Mouse (Mus musculus) cerebellum, adult 2 months (tissue): ENCODE results near the gene Bod1l. TPM values are rescaled to one million over a fixed set of nuclear protein-coding genes. Genes with fewer than 3 reads are reported as not detected.

Experiments
- DNase-seq, 2 experiments: peaks; one replicate each; pipeline ENCODE4 v3.0.0; 2021
- H3K27ac ChIP-seq: fragments of 200-500 bp; 2 replicates; pipeline ENCODE4 v1.5.1; 2012; ENCODE audit warnings: low read length, control low read depth, inconsistent platforms; ENCODE audit not compliant: insufficient read depth
- H3K27me3 ChIP-seq: fragments of 200-500 bp; 2 replicates; pipeline ENCODE4 v1.6.1; 2012; ENCODE audit warnings: inconsistent platforms, mild to moderate bottlenecking, low read length, moderate library complexity; ENCODE audit not compliant: control insufficient read depth, insufficient read depth
- H3K4me1 ChIP-seq: fragments of 200-500 bp; 2 replicates; pipeline ENCODE4 v1.6.1; 2011; ENCODE audit warnings: low read length; ENCODE audit not compliant: control insufficient read depth, insufficient read depth
- H3K4me3 ChIP-seq: fragments of 200-500 bp; replicated peaks from 2 replicates; pipeline ENCODE3; 2011; ENCODE audit warnings: mild to moderate bottlenecking, low read depth, low read length, control low read depth; ENCODE audit not compliant: insufficient read depth
- CTCF ChIP-seq: fragments of 200-500 bp; IDR thresholded peaks from 2 replicates; pipeline ENCODE4 v1.5.1; 2011; ENCODE audit warnings: low read depth, mild to moderate bottlenecking, control low read depth, low read length, moderate library complexity, borderline replicate concordance; ENCODE audit not compliant: insufficient read depth
- POLR2A ChIP-seq: fragments of 200-500 bp; IDR thresholded peaks from 2 replicates; pipeline ENCODE4 v1.6.1; 2011; ENCODE audit warnings: low read length, control low read depth, borderline replicate concordance; ENCODE audit not compliant: insufficient read depth
- WGBS: fragments of 180-500 bp; shearing (Covaris S2); methylation state at CpG from one replicate; pipeline ENCODE4 v1.1.7; 2018; 5-methylcytosine and 5-hydroxymethylcytosine counted together
- polyA plus RNA-seq: library from polyadenylated mRNA; depleted of rRNA; stranded (reverse); fragments of >200 nt; gene quantifications from 2 replicates; pipeline ENCODE4 v1.2.3, GENCODE M21; 2012

Gene Bod1l
- polyA plus RNA-seq, 1 experiment: 20.2 TPM

GRCm38 (mm10) chr5:41855781-41856180 is 11.7 kb upstream of the Bod1l start:
- DNase-seq: no peak
- Histone ChIP-seq H3K27ac (no peak overlapping the region), H3K27me3 (no peaks in the 10 kb centered on the region), H3K4me3 (no peak overlapping the region), H3K4me1 (no peaks in the 10 kb centered on the region)
- 86% methylated on average over 2 of the region's 2 CpGs for WGBS
- no peak for TF ChIP-seq POLR2A
- no peak for TF ChIP-seq CTCF

GRCm38 (mm10) chr5:41845558-41845937 is 1.4 kb upstream of the Bod1l start:
- Histone ChIP-seq H3K4me3 (peak overlapping the region; percentile 36), H3K4me1 (peaks cover 4% of the 10 kb centered on the region), H3K27ac (no peak overlapping the region), H3K27me3 (no peaks in the 10 kb centered on the region)
- no peak for DNase-seq
- WGBS: 48% methylated on average over 2 of the region's 2 CpGs
- no peak for TF ChIP-seq POLR2A
- no peak for TF ChIP-seq CTCF

- no peak overlapping the region for H3K27ac ChIP-seq
- DNase-seq: peak; percentile 32 to 34
- H3K4me1 ChIP-seq: peaks cover 4% of the 10 kb centered on the region
- TF ChIP-seq CTCF (no peak), POLR2A (no peak)
- H3K4me3 ChIP-seq: peak overlapping the region; percentile 55
- 14% methylated on average over 16 of the region's 16 CpGs for WGBS
- H3K27me3 ChIP-seq: no peaks in the 10 kb centered on the region
Observed at GRCm38 (mm10) chr5:41844820-41845557, 874 bp upstream of the Bod1l start.

GRCm38 (mm10) chr5:41843419-41844146 is 532 bp downstream of the Bod1l start:
- no peak for TF ChIP-seq POLR2A
- TF ChIP-seq CTCF: no peak
- peak; percentile 8 to 13 for DNase-seq
- H3K4me3 ChIP-seq: peak overlapping the region; percentile 65
- H3K27me3 ChIP-seq: no peaks in the 10 kb centered on the region
- WGBS: under 1% methylated on average over 46 of the region's 46 CpGs
- peaks cover 4% of the 10 kb centered on the region for H3K4me1 ChIP-seq
- peak overlapping the region; percentile 44 for H3K27ac ChIP-seq

- H3K4me3 ChIP-seq: peak overlapping the region; percentile 7
- TF ChIP-seq POLR2A (no peak), CTCF (no peak)
- H3K4me1 ChIP-seq: peaks cover 4% of the 10 kb centered on the region
- H3K27me3 ChIP-seq: no peaks in the 10 kb centered on the region
- WGBS: 8% methylated on average over 5 of the region's 5 CpGs
- no peak overlapping the region for H3K27ac ChIP-seq
- DNase-seq: peak; percentile 19 to 21
Observed at GRCm38 (mm10) chr5:41842681-41843080, 1.4 kb downstream of the Bod1l start.

GRCm38 (mm10) chr5:41841735-41842134 is 2.4 kb downstream of the Bod1l start:
- 89% methylated on average over 5 of the region's 5 CpGs for WGBS
- Histone ChIP-seq H3K27me3 (no peaks in the 10 kb centered on the region), H3K4me3 (no peak overlapping the region), H3K27ac (no peak overlapping the region), H3K4me1 (peaks cover 4% of the 10 kb centered on the region)
- TF ChIP-seq CTCF: no peak
- no peak for TF ChIP-seq POLR2A
- no peak for DNase-seq

GRCm38 (mm10) chr5:41830100-41830499 is 14.0 kb downstream of the Bod1l start:
- H3K4me1 ChIP-seq: no peaks in the 10 kb centered on the region
- DNase-seq: no peak
- 100% methylated on average over 2 of the region's 2 CpGs for WGBS
- H3K27me3 ChIP-seq: no peaks in the 10 kb centered on the region
- TF ChIP-seq POLR2A (no peak), CTCF (no peak)
- H3K27ac ChIP-seq: no peak overlapping the region
- H3K4me3 ChIP-seq: no peak overlapping the region

- no peak for DNase-seq
- Histone ChIP-seq H3K4me1 (no peaks in the 10 kb centered on the region), H3K27me3 (no peaks in the 10 kb centered on the region), H3K27ac (no peak overlapping the region), H3K4me3 (no peak overlapping the region)
- TF ChIP-seq POLR2A (no peak), CTCF (no peak)
- 94% methylated on average over 9 of the region's 9 CpGs for WGBS
Observed at GRCm38 (mm10) chr5:41821158-41821557, 23.0 kb downstream of the Bod1l start.
